Mouse (Mus musculus): ENCODE measurements around the gene Fam8a1. TPM values are rescaled to one million over a fixed set of nuclear protein-coding genes. Genes with fewer than 3 reads are reported as not detected.

Fam8a1 gene
- 4.0 TPM for polyA plus RNA-seq (2017; shearing (Covaris generic))

DNA sequence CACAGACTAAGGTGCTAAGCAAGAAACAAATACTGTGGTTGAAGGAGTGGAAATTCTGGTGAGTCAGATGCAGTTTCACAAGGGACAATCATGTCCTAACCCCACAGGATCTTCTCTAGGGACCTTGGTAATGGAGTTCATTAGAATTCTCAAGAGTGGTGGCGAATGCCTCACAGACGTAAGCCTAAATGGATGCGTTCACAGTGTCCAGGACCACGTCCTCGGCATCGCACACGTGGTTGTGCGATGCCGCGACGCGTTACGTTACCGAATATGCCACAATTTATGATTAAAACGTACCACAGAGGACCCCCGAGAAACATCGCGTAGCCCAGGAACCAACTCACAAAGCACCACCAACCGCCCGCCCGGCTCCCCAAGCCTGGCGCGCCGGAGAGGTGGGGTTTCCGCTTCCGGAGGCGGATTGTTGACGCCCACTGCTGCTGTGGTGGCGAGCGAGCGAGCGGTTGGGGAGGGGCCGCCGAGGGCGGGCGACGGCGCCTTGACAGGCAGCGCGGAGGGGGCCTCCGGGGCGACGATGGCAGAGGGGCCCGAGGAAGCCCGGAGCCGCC, at the start of gene Fam8a1:
TSS of gene Fam8a1 (plus strand) at position 475 of the 572 bp plus-strand sequence.

Other genes with a start within 250 kb of the Fam8a1 start
- gene Cap2, start 167.7 kb upstream of the Fam8a1 start, polyA plus RNA-seq (2017; shearing (Covaris generic)), result 0.83 TPM
- gene Nup153, start 58.4 kb downstream of the Fam8a1 start, polyA plus RNA-seq (2017; shearing (Covaris generic)), result 51.7 TPM